Mouse (Mus musculus) kidney, embryonic 16.5 days (tissue): Measurements from ENCODE around the gene Atf3. TPM values are rescaled to one million over a fixed set of nuclear protein-coding genes. Genes with fewer than 3 reads are reported as not detected.

ENCODE experiments used
- ATAC-seq: fragments of 200-750 bp; cut with Nextera tagmentation; 2 replicates; pipeline ENCODE4 v1.8.0; 2017; ENCODE audit warnings: moderate TSS enrichment; ENCODE audit not compliant: low FRiP score, low TSS enrichment
- H3K27ac ChIP-seq: fragments of 300-500 bp; sonication (generic); 2 replicates; pipeline ENCODE4 v1.5.1; 2014; ENCODE audit warnings: low read length
- H3K27me3 ChIP-seq: fragments of 300-500 bp; sonication (generic); 2 replicates; pipeline ENCODE4 v1.6.1; 2014; ENCODE audit warnings: low read length, control low read depth, mixed read lengths; ENCODE audit not compliant: insufficient read depth
- H3K36me3 ChIP-seq: fragments of 300-500 bp; sonication (generic); 2 replicates; pipeline ENCODE4 v1.6.1; 2014; ENCODE audit warnings: low read length, control low read depth, mixed read lengths; ENCODE audit not compliant: insufficient read depth
- H3K4me1 ChIP-seq: fragments of 300-500 bp; sonication (generic); 2 replicates; pipeline ENCODE4 v1.6.1; 2014; ENCODE audit warnings: low read length, control low read depth, mixed read lengths; ENCODE audit not compliant: insufficient read depth
- H3K4me2 ChIP-seq: fragments of 300-500 bp; sonication (generic); replicated peaks from 2 replicates; pipeline ENCODE4 v1.6.1; 2014; ENCODE audit warnings: low read depth, low read length
- H3K4me3 ChIP-seq: fragments of 300-500 bp; sonication (generic); 2 replicates; pipeline ENCODE4 v1.5.1; 2014; ENCODE audit warnings: mild to moderate bottlenecking, low read length
- H3K9ac ChIP-seq: fragments of 300-500 bp; sonication (generic); replicated peaks from 2 replicates; pipeline ENCODE4 v1.6.1; 2014; ENCODE audit warnings: low read length
- H3K9me3 ChIP-seq: fragments of 300-500 bp; sonication (generic); 2 replicates; pipeline ENCODE4 v1.6.1; 2016; ENCODE audit warnings: low read length, control low read depth
- WGBS: fragments of 180-500 bp; shearing (Covaris S2); extraction: QIAGEN DNeasy Blood & Tissue Kit; methylation state at CpG from one replicate; pipeline ENCODE4 v1.1.7; 2014; 5-methylcytosine and 5-hydroxymethylcytosine counted together
- polyA plus RNA-seq: library from polyadenylated mRNA; unstranded; fragments of >200 nt; fragmentation: Nextera tagmentation; extraction: Ambion mirVana; gene quantifications from 2 replicates; pipeline ENCODE4 v1.2.1, GENCODE M21; 2015

Atf3 gene
- polyA plus RNA-seq, 1 experiment from 2014 or later: 4.4 TPM

DNA sequence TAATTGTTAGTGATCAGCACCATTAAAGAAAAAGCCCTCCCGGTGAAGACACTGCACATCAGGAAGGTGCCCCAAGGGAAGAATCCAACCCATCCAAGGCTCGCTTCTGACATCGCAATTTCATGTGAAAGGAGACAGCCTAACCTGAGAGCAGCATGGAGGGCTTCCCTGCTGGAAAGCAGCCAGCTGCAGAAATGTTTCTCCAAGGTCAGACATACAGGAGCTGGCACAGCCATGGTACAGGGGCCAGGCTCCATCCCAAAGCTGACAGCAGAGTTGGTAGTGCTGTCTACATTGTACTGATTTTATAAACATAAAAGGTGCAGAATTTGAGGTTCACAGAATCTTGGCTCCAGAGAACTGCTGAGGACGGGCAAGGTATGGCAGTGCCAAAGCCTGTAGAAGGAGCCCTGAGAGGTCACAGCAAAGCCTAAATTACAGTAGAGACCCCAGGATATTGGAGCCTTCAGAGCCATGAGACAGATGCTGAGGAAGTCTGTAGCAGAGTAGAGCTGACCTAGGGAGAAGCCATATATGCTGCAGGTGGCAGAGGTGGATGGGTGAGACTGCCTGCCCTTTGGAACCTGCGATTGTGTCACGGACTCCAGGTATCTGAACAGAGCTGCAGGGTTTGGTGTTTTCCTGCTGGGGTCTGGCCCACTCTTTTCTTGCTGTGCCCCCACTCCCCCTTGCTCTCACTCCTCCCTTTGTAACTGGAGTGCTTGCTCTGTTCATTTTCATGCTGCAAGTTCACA is 18.1 kb upstream of the Atf3 start:
- H3K9me3 ChIP-seq: 0 out of 2 replicates have a peak, but pooled peaks cover 8% of the 10 kb centered on the region
- WGBS: 88% methylated on average over 6 of the region's 6 CpGs
- H3K4me1 ChIP-seq: no peaks in the 10 kb centered on the region
- ATAC-seq: no peak
- H3K27me3 ChIP-seq: no peaks in the 10 kb centered on the region
- no peak overlapping the region for H3K4me3 ChIP-seq
- H3K4me2 ChIP-seq: no peak overlapping the region
- H3K9ac ChIP-seq: no peak overlapping the region
- H3K27ac ChIP-seq: no peak overlapping the region
- H3K36me3 ChIP-seq: 0 out of 2 replicates have a peak, but pooled peaks cover 2% of the 10 kb centered on the region

DNA sequence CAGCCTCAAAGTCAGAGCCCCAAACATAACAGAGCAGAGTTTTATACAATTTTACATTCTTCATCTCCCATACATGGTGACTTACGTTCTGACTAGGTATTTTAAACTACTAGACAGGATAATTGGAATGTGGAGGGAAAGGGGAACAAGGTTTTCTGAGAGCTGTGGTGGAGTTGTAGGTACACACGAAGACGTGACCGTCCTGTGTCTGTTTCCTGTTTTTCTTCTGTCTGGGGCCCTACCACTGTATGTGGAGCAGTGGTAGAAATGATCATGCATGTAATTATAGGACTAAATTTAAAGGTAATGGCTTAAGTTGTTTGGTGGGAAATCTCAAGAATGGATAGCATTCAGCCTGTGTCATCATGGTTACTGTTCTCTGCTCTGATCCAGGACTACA is 17.0 kb upstream of the Atf3 start:
- Histone ChIP-seq H3K9me3 (0 out of 2 replicates have a peak, but pooled peaks cover 8% of the 10 kb centered on the region), H3K4me2 (no peak overlapping the region), H3K9ac (no peak overlapping the region), H3K4me3 (no peak overlapping the region), H3K4me1 (no peaks in the 10 kb centered on the region), H3K27me3 (no peaks in the 10 kb centered on the region), H3K27ac (no peak overlapping the region), H3K36me3 (0 out of 2 replicates have a peak, but pooled peaks cover 2% of the 10 kb centered on the region)
- WGBS: 80% methylated on average over 4 of the region's 4 CpGs
- no peak for ATAC-seq

DNA sequence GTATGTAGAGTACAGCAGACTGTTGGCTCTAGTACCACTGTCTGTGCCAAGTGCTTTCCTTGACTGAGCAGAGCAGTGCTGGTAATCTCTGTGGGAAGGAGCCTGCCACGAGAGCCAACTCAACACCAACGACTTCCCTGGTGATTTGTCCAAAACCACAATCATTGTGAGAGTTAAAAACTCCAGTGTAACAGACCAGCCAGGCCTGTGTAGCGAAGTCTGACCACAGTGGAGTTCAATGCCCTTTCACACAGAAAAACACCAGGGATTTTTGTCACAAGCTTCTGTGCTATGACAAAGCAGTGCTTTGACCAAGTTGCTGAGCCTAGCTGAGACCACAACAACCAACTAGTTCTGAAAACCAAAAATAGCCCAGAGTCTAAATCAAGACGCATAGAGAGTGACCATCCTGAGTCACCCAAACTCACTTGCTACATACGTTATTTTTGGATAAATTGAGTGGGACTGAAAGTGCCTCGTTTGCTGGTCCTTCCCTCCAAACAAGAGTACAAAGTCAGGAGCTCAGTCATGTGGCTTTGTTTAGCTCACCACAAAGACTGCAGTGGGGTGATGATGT is 12.6 kb upstream of the Atf3 start:
- no peaks in the 10 kb centered on the region for H3K27me3 ChIP-seq
- WGBS: 83% methylated on average over 6 of the region's 6 CpGs
- H3K4me3 ChIP-seq: no peak overlapping the region
- H3K9ac ChIP-seq: no peak overlapping the region
- H3K4me1 ChIP-seq: peaks cover under 1% of the 10 kb centered on the region; the same call in 1 of the 2 replicates
- no peak overlapping the region for H3K27ac ChIP-seq
- H3K9me3 ChIP-seq: 0 out of 2 replicates have a peak, but pooled peaks cover 8% of the 10 kb centered on the region
- H3K4me2 ChIP-seq: no peak overlapping the region
- 0 out of 2 replicates have a peak, but pooled peaks cover 2% of the 10 kb centered on the region for H3K36me3 ChIP-seq
- no peak for ATAC-seq

DNA sequence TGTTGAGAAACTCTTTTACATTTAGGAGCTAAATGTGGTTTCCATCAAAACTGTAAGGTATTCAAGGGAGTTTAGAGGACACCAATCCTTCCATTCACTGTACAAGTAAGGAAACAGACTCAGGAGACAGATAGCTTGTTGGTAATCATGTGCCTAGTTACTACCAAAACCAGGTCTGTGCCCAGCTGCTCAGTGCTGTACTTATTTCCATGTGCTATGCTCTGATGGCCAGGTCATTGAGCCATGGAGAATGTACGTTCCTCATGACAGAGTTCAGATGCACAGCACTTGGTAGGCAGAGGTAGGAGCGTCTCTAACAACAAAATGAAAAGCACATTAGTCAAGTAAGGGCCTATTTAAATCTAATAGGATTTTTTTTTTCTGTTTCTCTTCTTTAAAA is 8.7 kb upstream of the Atf3 start:
- Histone ChIP-seq H3K36me3 (0 out of 2 replicates have a peak, but pooled peaks cover 2% of the 10 kb centered on the region), H3K27ac (no peak overlapping the region), H3K4me2 (no peak overlapping the region), H3K4me1 (peaks cover 13% of the 10 kb centered on the region), H3K27me3 (no peaks in the 10 kb centered on the region), H3K9me3 (0 out of 2 replicates have a peak, but pooled peaks cover under 1% of the 10 kb centered on the region), H3K9ac (no peak overlapping the region), H3K4me3 (no peak overlapping the region)
- 67% methylated on average over 2 of the region's 2 CpGs for WGBS
- no peak for ATAC-seq

DNA sequence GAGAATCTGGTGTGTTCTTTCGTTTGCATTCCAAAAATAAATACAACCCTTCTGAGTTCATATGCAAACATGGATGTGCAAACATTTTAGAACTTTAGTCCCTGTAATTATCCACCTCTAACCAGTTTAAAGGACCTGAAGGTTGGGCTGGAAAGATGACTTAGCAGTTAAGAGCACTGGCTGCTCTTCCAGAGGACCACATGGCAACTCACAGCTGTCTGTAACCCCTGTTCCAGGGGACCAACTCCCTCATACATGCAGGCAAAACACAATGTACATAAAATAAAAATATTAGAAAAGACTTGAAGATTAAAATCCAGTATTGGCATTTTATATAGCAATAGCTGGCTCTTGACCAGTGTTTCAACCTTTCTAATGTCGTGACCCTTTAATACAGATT is 7.9 kb upstream of the Atf3 start:
- no peak overlapping the region for H3K4me2 ChIP-seq
- WGBS: 87% methylated on average over 2 of the region's 2 CpGs
- H3K36me3 ChIP-seq: no peaks in the 10 kb centered on the region

DNA sequence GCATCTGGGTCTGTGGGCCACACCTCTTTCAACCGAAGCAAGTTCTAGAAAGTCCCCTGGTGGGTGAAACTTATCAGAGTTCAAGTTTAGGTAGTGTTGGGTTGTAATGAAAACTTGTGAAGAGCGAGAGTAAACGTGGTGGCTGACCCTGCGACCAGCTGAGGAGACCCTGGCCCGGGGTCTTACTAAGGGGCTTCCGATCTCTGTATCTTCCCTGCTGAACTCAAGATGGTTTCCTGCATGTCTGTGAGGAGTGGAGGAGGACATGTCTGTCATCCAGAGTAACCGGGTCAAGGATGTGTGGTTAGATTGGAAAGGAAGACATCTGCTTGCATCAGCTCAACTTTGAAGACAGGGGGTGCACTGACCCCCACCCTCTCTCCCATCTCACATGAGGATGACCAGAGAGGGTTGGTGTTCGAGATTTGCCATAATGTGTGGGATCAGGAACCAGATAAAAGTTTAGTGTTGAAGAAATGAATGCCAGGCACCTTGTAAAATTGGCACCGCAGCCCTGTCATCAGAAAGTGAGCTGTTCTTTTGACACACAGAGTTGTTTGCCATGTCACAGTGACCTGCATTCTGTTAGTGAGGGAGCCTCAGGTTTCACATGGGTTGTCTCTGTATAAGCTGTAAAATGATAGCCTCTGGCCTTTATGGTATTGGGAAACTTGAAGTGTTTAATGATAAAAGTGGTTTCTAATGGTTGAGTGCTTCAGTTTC is 7.3 kb upstream of the Atf3 start:
- ATAC-seq: no peak
- Histone ChIP-seq H3K27ac (0 out of 2 replicates have a peak overlapping the region, but pooled peaks have one; percentile 77), H3K9me3 (no peaks in the 10 kb centered on the region), H3K4me2 (peak overlapping the region; percentile 97), H3K27me3 (no peaks in the 10 kb centered on the region), H3K36me3 (no peaks in the 10 kb centered on the region), H3K4me1 (peaks cover 13% of the 10 kb centered on the region), H3K9ac (peak overlapping the region; percentile 87), H3K4me3 (peak overlapping the region; percentile 85)
- WGBS: 36% methylated on average over 9 of the region's 9 CpGs

More for the DNA sequence above, 7.9 kb upstream of the Atf3 start:
- Histone ChIP-seq H3K4me3 (no peak overlapping the region), H3K27me3 (no peaks in the 10 kb centered on the region), H3K9ac (no peak overlapping the region), H3K4me1 (peaks cover 13% of the 10 kb centered on the region), H3K9me3 (no peaks in the 10 kb centered on the region), H3K27ac (no peak overlapping the region)
- no peak for ATAC-seq

DNA sequence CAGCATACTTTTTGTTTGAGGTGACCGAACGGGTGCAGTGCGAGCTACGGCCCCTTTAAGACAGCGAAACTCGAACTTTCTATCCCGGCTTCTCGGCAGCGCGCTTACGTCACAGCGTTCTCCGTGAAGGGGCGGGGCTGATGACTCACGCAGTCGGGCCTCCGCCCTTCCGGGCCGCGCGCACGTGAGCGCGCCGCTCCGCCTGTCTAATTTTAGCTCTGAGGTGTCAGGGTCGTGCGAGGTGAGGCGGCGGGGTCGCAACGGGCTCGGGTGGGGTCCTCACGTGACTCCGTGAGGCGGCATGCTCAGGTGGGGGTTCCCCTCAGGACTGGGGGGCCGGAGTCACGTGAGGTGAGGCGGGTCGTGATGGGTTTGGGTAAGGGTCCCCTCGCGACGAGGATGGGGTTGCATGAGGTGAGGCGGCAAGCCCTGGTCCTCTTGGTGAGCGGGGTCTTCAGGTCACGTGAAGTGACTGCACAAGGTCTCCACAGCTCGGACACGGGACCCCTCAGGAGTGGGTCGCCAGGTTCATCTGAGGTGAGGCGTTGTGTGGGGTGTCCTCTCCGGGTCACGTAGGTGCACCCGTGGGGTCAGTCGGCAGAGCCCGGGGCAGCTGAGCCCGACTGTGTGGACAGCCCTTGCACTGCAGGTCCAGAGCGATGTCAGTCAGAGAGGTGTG is 6.6 kb upstream of the Atf3 start:
- Histone ChIP-seq H3K27me3 (no peaks in the 10 kb centered on the region), H3K27ac (peak overlapping the region; percentile 77), H3K9ac (peak overlapping the region; percentile 87), H3K4me2 (peak overlapping the region; percentile 97), H3K9me3 (no peaks in the 10 kb centered on the region), H3K4me1 (peaks cover 13% of the 10 kb centered on the region), H3K36me3 (no peaks in the 10 kb centered on the region), H3K4me3 (peak overlapping the region; percentile 85)
- under 1% methylated on average over 57 of the region's 57 CpGs for WGBS
- ATAC-seq: peak; percentile 85

DNA sequence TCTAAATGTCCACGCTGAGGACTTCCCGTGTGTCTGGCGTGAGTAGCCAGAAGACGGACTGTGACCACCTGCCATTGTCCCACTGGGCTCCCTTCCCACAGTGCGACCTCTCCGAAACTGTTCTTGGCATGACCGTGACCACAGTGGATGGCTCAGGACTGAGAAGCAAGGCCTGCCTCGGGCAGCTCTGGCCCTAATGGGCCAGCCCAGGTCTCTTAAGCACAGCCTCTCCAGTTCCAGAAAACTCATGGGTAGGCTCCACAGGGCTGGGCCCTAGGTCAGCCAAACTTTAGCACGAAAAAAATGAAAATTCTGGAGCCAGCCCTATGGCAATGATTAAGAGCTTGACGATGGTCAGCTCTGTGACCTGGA is 6.1 kb upstream of the Atf3 start:
- 50% methylated on average over 10 of the region's 10 CpGs for WGBS
- peak overlapping the region; percentile 87 for H3K9ac ChIP-seq
- H3K4me2 ChIP-seq: peak overlapping the region; percentile 97
- H3K9me3 ChIP-seq: no peaks in the 10 kb centered on the region
- peaks cover 13% of the 10 kb centered on the region for H3K4me1 ChIP-seq
- H3K36me3 ChIP-seq: no peaks in the 10 kb centered on the region
- H3K4me3 ChIP-seq: peak overlapping the region; percentile 85
- H3K27me3 ChIP-seq: no peaks in the 10 kb centered on the region
- H3K27ac ChIP-seq: peak overlapping the region; percentile 77
- peak; percentile 88 for ATAC-seq

DNA sequence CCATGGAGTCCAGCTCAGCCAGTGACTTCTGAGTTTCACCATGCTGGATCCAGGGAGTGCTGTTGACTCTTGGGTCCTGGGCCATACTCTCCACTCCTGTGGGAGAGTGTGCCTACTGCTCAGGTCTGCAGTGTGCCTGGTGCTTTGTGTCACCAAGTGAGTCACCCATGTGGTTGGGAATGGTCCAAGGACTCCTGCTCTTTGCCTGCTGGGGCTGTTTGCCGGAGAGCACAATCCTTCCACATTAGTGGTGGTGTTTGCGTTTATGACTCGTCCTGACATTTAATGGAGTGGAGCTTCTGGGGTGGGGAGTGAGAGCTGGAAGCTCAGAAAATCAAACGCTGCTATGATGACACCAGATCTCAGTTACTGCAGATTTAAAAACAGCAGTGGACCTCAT is 4.2 kb upstream of the Atf3 start:
- Histone ChIP-seq H3K27ac (no peak overlapping the region), H3K4me1 (peaks cover 13% of the 10 kb centered on the region), H3K9me3 (no peaks in the 10 kb centered on the region), H3K4me2 (no peak overlapping the region), H3K36me3 (no peaks in the 10 kb centered on the region), H3K9ac (no peak overlapping the region), H3K4me3 (no peak overlapping the region), H3K27me3 (no peaks in the 10 kb centered on the region)
- ATAC-seq: no peak
- WGBS: 72% methylated on average over 4 of the region's 4 CpGs
